ENCODE assay signal across 8 mouse cellular contexts in genomic region chr5:93207555-93207954, GRCm38 (mm10). TPM values are rescaled to one million over a fixed set of nuclear protein-coding genes. Genes with fewer than 3 reads are reported as not detected.
A peak's percentile ranks its signal among the peaks of the same experiment; 100 is the strongest.
DNase-seq lines count a peak whose midpoint lies in the region; ATAC-seq lines count a peak whose summit lies in the region.
"Had no signal": no experiment of that assay in that cellular context is flagged by ENCODE, and none has a peak within 500 bp of the region (broad histone marks: within the 10 kb centered on the region; RNA-seq: fewer than 3 reads in every experiment).

No protein-coding gene starts in this region.

- H3K9ac ChIP-seq in kidney, embryonic 16.5 days (replicated peaks; ENCODE audit: low read length) = peak overlapping the region; percentile 49; the same call in 1 of the 2 replicates
- H3K9ac ChIP-seq in forebrain, embryonic 12.5 days = no peak overlapping the region
- no peak overlapping the region for H3K9ac ChIP-seq in liver, embryonic 16.5 days (ENCODE audit: low read depth, low read length)

- peaks cover 13% of the 10 kb centered on the region for H3K4me1 ChIP-seq in kidney, embryonic 16.5 days (ENCODE audit: insufficient read depth, low read length)
- H3K4me1 ChIP-seq in embryonic facial prominence, embryonic 10.5 days = peaks cover 31% of the 10 kb centered on the region
- peaks cover 17% of the 10 kb centered on the region for H3K4me1 ChIP-seq in forebrain, embryonic 12.5 days
- peaks cover 13% of the 10 kb centered on the region for H3K4me1 ChIP-seq in liver, embryonic 16.5 days (ENCODE audit: control insufficient read depth, low read depth, low read length)

- H3K27ac ChIP-seq in kidney, embryonic 16.5 days (ENCODE audit: low read length) = peak overlapping the region; percentile 95
- peak overlapping the region; percentile 98 for H3K27ac ChIP-seq in embryonic facial prominence, embryonic 10.5 days (replicated peaks)
- peak overlapping the region; percentile 97; the same call in 1 of the 2 replicates for H3K27ac ChIP-seq in forebrain, embryonic 12.5 days
- H3K27ac ChIP-seq in liver, embryonic 16.5 days (ENCODE audit: low read length) = no peak overlapping the region

- ATAC-seq in kidney, embryonic 16.5 days (ENCODE audit: low FRiP score, low TSS enrichment) = no peak
- no peak for ATAC-seq in forebrain, embryonic 12.5 days (ENCODE audit: low FRiP score)
- ATAC-seq in liver, embryonic 16.5 days (ENCODE audit: low read depth) = no peak

- no peak for DNase-seq in kidney, postnatal 36 days
- no peak for DNase-seq in embryonic facial prominence, embryonic 10.5 days (ENCODE audit: low spot score)
- DNase-seq in left cerebral cortex, postnatal 36 days (ENCODE audit: low spot score in 2 of 2) = no peak
- no peak for DNase-seq in cerebellum, postnatal 10 days

- intact Hi-C loops in left cerebral cortex, postnatal 36 days (cut with DNase I) = loop anchor here (5.0 to 10.0 kb wide), 2 partner anchors 117 to 700 kb away; partner anchors contain the start of gene Scarb2

- no peaks in the 10 kb centered on the region for H3K36me3 ChIP-seq in kidney, embryonic 16.5 days (ENCODE audit: insufficient read depth, low read length)
- no peaks in the 10 kb centered on the region for H3K36me3 ChIP-seq in embryonic facial prominence, embryonic 10.5 days (replicated peaks)
- H3K36me3 ChIP-seq in forebrain, embryonic 12.5 days (replicated peaks) = no peaks in the 10 kb centered on the region
- H3K36me3 ChIP-seq in liver, embryonic 16.5 days (ENCODE audit: control insufficient read depth, insufficient read depth) = no peaks in the 10 kb centered on the region

- H3K9me3 ChIP-seq in kidney, embryonic 16.5 days (ENCODE audit: low read length) = no peaks in the 10 kb centered on the region
- H3K9me3 ChIP-seq in embryonic facial prominence, embryonic 10.5 days = no peaks in the 10 kb centered on the region
- H3K9me3 ChIP-seq in forebrain, embryonic 12.5 days = no peaks in the 10 kb centered on the region
- H3K9me3 ChIP-seq in liver, embryonic 16.5 days (replicated peaks; ENCODE audit: control insufficient read depth, low read length) = no peaks in the 10 kb centered on the region

- peak overlapping the region; percentile 54 for H3K4me2 ChIP-seq in kidney, embryonic 16.5 days (replicated peaks; ENCODE audit: low read depth, low read length)
- no peak overlapping the region for H3K4me2 ChIP-seq in forebrain, embryonic 12.5 days
- peak overlapping the region; percentile 82; the same call in 1 of the 2 replicates for H3K4me2 ChIP-seq in liver, embryonic 16.5 days (ENCODE audit: low read depth, low read length)

- 35% methylated on average over 1 of the region's 1 CpGs for WGBS in kidney, embryonic 16.5 days
- 51% methylated on average over 1 of the region's 1 CpGs for WGBS in embryonic facial prominence, embryonic 10.5 days
- 81% methylated on average over 1 of the region's 1 CpGs for WGBS in forebrain, embryonic 12.5 days
- 81% methylated on average over 1 of the region's 1 CpGs for WGBS in liver, embryonic 16.5 days (ENCODE audit: insufficient replicate concordance)

- H3K4me3 ChIP-seq in kidney, embryonic 16.5 days (ENCODE audit: low read length) = peak overlapping the region; percentile 91; the same call in 1 of the 2 replicates
- peak overlapping the region; percentile 95; the same call in 1 of the 2 replicates for H3K4me3 ChIP-seq in embryonic facial prominence, embryonic 10.5 days
- no peak overlapping the region for H3K4me3 ChIP-seq in forebrain, embryonic 12.5 days (replicated peaks)
- no peak overlapping the region for H3K4me3 ChIP-seq in liver, embryonic 16.5 days (ENCODE audit: low read depth, low read length)

- no peaks in the 10 kb centered on the region for H3K27me3 ChIP-seq in kidney, embryonic 16.5 days (ENCODE audit: insufficient read depth, low read length)
- H3K27me3 ChIP-seq in embryonic facial prominence, embryonic 10.5 days (replicated peaks; ENCODE audit: low read depth, poor library complexity, severe bottlenecking) = no peaks in the 10 kb centered on the region
- no peaks in the 10 kb centered on the region for H3K27me3 ChIP-seq in forebrain, embryonic 12.5 days
- H3K27me3 ChIP-seq in liver, embryonic 16.5 days (ENCODE audit: control insufficient read depth, insufficient read depth, low read depth, low read length) = no peaks in the 10 kb centered on the region

RNA-seq across cellular contexts. Expression of gene 2010109A12Rik, which starts 1.2 kb away (rescaled TPM):
- polyA plus RNA-seq in kidney, embryonic 16.5 days (2015; fragmentation: Nextera tagmentation; extraction: Ambion mirVana) = 0.95 and 2.9 TPM in 2 replicates
- 1.3 and 1.8 TPM in 2 replicates for polyA plus RNA-seq in embryonic facial prominence, embryonic 10.5 days (2016; fragmentation: Nextera tagmentation; extraction: Ambion mirVana)
- 2.1 and 2.6 TPM in 2 replicates for polyA plus RNA-seq in forebrain, embryonic 12.5 days (2016; fragmentation: Nextera tagmentation; extraction: Ambion mirVana)
- 1.9 and 2.0 TPM in 2 replicates for polyA plus RNA-seq in liver, embryonic 16.5 days (2015; fragmentation: Nextera tagmentation; extraction: Ambion mirVana)
- total RNA-seq in left cerebral cortex, postnatal 36 days (2021) = under 1 TPM; 0.72 to 0.91 TPM
- polyA plus RNA-seq: cortical plate, adult 2 months had no signal

RNA-seq across cellular contexts. Expression of gene Ccni, which starts 1.3 kb away (rescaled TPM):
- 97.3 and 113 TPM in 2 replicates for polyA plus RNA-seq in kidney, embryonic 16.5 days (2015; fragmentation: Nextera tagmentation; extraction: Ambion mirVana)
- 115 and 119 TPM in 2 replicates for polyA plus RNA-seq in embryonic facial prominence, embryonic 10.5 days (2016; fragmentation: Nextera tagmentation; extraction: Ambion mirVana)
- polyA plus RNA-seq in forebrain, embryonic 12.5 days (2016; fragmentation: Nextera tagmentation; extraction: Ambion mirVana) = 189 and 191 TPM in 2 replicates
- polyA plus RNA-seq in liver, embryonic 16.5 days (2015; fragmentation: Nextera tagmentation; extraction: Ambion mirVana) = 31.6 and 34.0 TPM in 2 replicates
- 100 to 1,000 TPM; 270 to 322 TPM for total RNA-seq in left cerebral cortex, postnatal 36 days (2021)

RNA-seq across cellular contexts. Expression of gene Ccng2, which starts 59.5 kb away (rescaled TPM):
- polyA plus RNA-seq in kidney, embryonic 16.5 days (2015; fragmentation: Nextera tagmentation; extraction: Ambion mirVana) = 63.9 and 67.4 TPM in 2 replicates
- 52.8 and 55.1 TPM in 2 replicates for polyA plus RNA-seq in embryonic facial prominence, embryonic 10.5 days (2016; fragmentation: Nextera tagmentation; extraction: Ambion mirVana)
- polyA plus RNA-seq in forebrain, embryonic 12.5 days (2016; fragmentation: Nextera tagmentation; extraction: Ambion mirVana) = 124 and 129 TPM in 2 replicates
- polyA plus RNA-seq in liver, embryonic 16.5 days (2015; fragmentation: Nextera tagmentation; extraction: Ambion mirVana) = 21.0 and 21.1 TPM in 2 replicates
- total RNA-seq in left cerebral cortex, postnatal 36 days (2021) = 10 to 100 TPM; 39.9 to 52.5 TPM

Comparison
In these comparisons a context has a peak if more than half of its experiments do, and no peak if none do; other contexts are left out.
1. H3K4me3 ChIP-seq: peak in kidney, embryonic 16.5 days (single experiment) and embryonic facial prominence, embryonic 10.5 days (single experiment); none in forebrain, embryonic 12.5 days (single experiment) and liver, embryonic 16.5 days (single experiment).